23 mouse cellular contexts compared by ENCODE assay signal in the genomic region with DNA sequence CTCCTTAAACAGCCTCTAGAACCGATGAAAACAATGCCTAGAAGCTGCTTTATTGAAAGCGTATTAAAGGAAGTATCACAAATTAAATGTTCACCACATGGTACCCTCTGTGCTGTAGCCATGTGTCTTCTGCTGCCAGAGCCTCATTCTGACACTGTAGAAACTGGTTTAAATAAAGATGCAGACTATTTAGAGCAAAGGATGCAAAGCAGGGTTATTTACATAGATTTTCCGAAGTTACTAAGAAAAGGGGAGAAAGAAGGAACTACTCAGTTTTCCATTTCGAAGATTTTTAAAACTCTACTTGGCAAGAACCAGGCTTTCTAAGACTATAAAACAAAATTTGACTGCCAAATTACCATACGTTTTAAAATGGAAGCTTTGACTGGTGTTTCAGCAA.
DNase-seq lines count a peak whose midpoint lies in the region; ATAC-seq and TF ChIP-seq lines count a peak whose summit lies in the region.
"Had no signal": no experiment of that assay in that cellular context is flagged by ENCODE, and none has a peak within 500 bp of the region (broad histone marks: within the 10 kb centered on the region; RNA-seq: fewer than 3 reads in every experiment).

No protein-coding gene starts in this region.

- no peaks in the 10 kb centered on the region for H3K79me2 ChIP-seq in CH12.LX (replicated peaks; ENCODE audit: control insufficient read depth, extremely low read depth, insufficient read depth, poor library complexity, severe bottlenecking)

- peak; percentile 52; the same call in 1 of the 2 replicates for TF ChIP-seq POLR2A in CH12.LX (IDR thresholded peaks at IDR 0.05; ENCODE audit: low read depth, low read length)

- no peak overlapping the region for H3K27ac ChIP-seq in forebrain, postnatal 0 days (ENCODE audit: low read depth, low read length)
- H3K27ac ChIP-seq in forebrain, embryonic 14.5 days (ENCODE audit: low read depth, low read length): no peak overlapping the region
- H3K27ac ChIP-seq in CH12.LX (ENCODE audit: insufficient read depth, low read depth): peak overlapping the region; percentile 80

- H3K36me3 ChIP-seq in forebrain, postnatal 0 days (ENCODE audit: insufficient read depth): no peaks in the 10 kb centered on the region
- H3K36me3 ChIP-seq in forebrain, embryonic 14.5 days (ENCODE audit: control insufficient read depth, insufficient read depth, low read length): no peaks in the 10 kb centered on the region
- H3K36me3 ChIP-seq in CH12.LX (replicated peaks in 1 of 2; ENCODE audit: control insufficient read depth in 1 of 2, insufficient read depth in 1 of 2, low read length in 1 of 2): no peaks in the 10 kb centered on the region
- H3K36me3 ChIP-seq: G1E had no signal

- no peaks in the 10 kb centered on the region for H3K27me3 ChIP-seq in forebrain, postnatal 0 days (ENCODE audit: insufficient read depth, low read length)
- no peaks in the 10 kb centered on the region for H3K27me3 ChIP-seq in forebrain, embryonic 14.5 days (replicated peaks; ENCODE audit: control insufficient read depth, insufficient read depth, low read length)
- H3K27me3 ChIP-seq in CH12.LX (replicated peaks): no peaks in the 10 kb centered on the region

- H3K4me2 ChIP-seq in forebrain, postnatal 0 days (ENCODE audit: low read depth): no peak overlapping the region
- no peak overlapping the region for H3K4me2 ChIP-seq in forebrain, embryonic 14.5 days (ENCODE audit: low read length)
- peak overlapping the region; percentile 9; the same call in 1 of the 2 replicates for H3K4me2 ChIP-seq in CH12.LX (ENCODE audit: insufficient read depth, low read depth, poor library complexity, severe bottlenecking)

- WGBS in forebrain, postnatal 0 days: 62% methylated on average over 5 of the region's 5 CpGs
- 84% methylated on average over 5 of the region's 5 CpGs for WGBS in forebrain, embryonic 14.5 days

- ATAC-seq in forebrain, postnatal 0 days: peak; percentile 58; the same call in 1 of the 2 replicates
- ATAC-seq in forebrain, embryonic 14.5 days: no peak
- peak; percentile 78 for ATAC-seq in frontal cortex, adult (ENCODE audit: low TSS enrichment)
- ATAC-seq: activated CD4-positive, CD25-positive, alpha-beta regulatory T cell, adult 4 months; CD4-positive, CD25-positive, alpha-beta regulatory T cell, adult 4 months; Patski had no signal

- no peak for DNase-seq in forebrain, postnatal 0 days
- DNase-seq in forebrain, embryonic 14.5 days (ENCODE audit: low spot score): no peak
- no peak for DNase-seq in frontal cortex, adult 2 months (ENCODE audit: extremely low spot score in 1 of 2, low spot score in 1 of 2)
- peak; percentile 74 for DNase-seq in CH12.LX (ENCODE audit: extremely low read depth)
- DNase-seq in brain, adult 2 months (ENCODE audit: low read depth, low spot score): peak; percentile 16
- DNase-seq in heart, adult 18-20 months: no peak
- DNase-seq in ovary, postnatal 36 days (ENCODE audit: low spot score): no peak
- DNase-seq: adrenal gland, adult 2 months; adrenal gland, adult 8-10 months; adrenal gland, postnatal 10 days; adrenal gland, postnatal 14 days; adrenal gland, postnatal 25 days; adrenal gland, postnatal 36 days; B cell, adult 2 months; cerebellum, adult 11 months; cerebellum, adult 11-12 months; cerebellum, adult 18-20 months; cerebellum, adult 2 months had no signal

- in situ Hi-C loops in CH12.LX (cut with MboI; ENCODE audit: low pct_ligation_motif_present, low pct_unique_long_range_greater_than_20kb, low sequenced_read_pairs): loop anchor here (25.0 kb wide), 1 partner anchor 259 kb away; no protein-coding TSS in a partner anchor

- no peaks in the 10 kb centered on the region for H3K9me3 ChIP-seq in forebrain, postnatal 0 days (ENCODE audit: low read length)
- no peaks in the 10 kb centered on the region for H3K9me3 ChIP-seq in forebrain, embryonic 14.5 days (replicated peaks; ENCODE audit: control insufficient read depth, low read length)
- H3K9me3 ChIP-seq in CH12.LX (replicated peaks; ENCODE audit: low read length): no peaks in the 10 kb centered on the region
- H3K9me3 ChIP-seq: G1E had no signal

- H3K9ac ChIP-seq in forebrain, postnatal 0 days: no peak overlapping the region
- H3K9ac ChIP-seq in forebrain, embryonic 14.5 days (ENCODE audit: low read length): no peak overlapping the region
- H3K9ac ChIP-seq in CH12.LX (ENCODE audit: insufficient read depth, low read depth): peak overlapping the region; percentile 33; the same call in 1 of the 2 replicates

- peak; percentile 92 for TF ChIP-seq EP300 in CH12.LX (IDR thresholded peaks at IDR 0.05; ENCODE audit: low read length)

- H3K4me1 ChIP-seq in forebrain, postnatal 0 days (ENCODE audit: insufficient read depth): no peaks in the 10 kb centered on the region
- H3K4me1 ChIP-seq in forebrain, embryonic 14.5 days (ENCODE audit: control insufficient read depth, insufficient read depth, low read length): no peaks in the 10 kb centered on the region; the same call in none of the 2 replicates
- H3K4me1 ChIP-seq in CH12.LX (ENCODE audit: control insufficient read depth in 1 of 2, insufficient read depth in 2 of 2): peaks cover 18 to 67% of the 10 kb centered on the region in 2 experiments

- no peak for TF ChIP-seq CTCF in forebrain, postnatal 0 days (IDR thresholded peaks at IDR 0.05; ENCODE audit: low read depth)
- no peak for TF ChIP-seq CTCF in CH12.LX (conservative IDR thresholded peaks at IDR 0.05 in 1 of 2, IDR thresholded peaks at IDR 0.05 in 1 of 2; ENCODE audit: low read depth in 2 of 2, low read length in 2 of 2)

- no peak overlapping the region for H3K4me3 ChIP-seq in forebrain, postnatal 0 days (ENCODE audit: low read depth, low read length)
- H3K4me3 ChIP-seq in forebrain, embryonic 14.5 days (ENCODE audit: low read depth, low read length): no peak overlapping the region
- no peak overlapping the region for H3K4me3 ChIP-seq in CH12.LX (replicated peaks in 1 of 3; ENCODE audit: low read depth in 2 of 3, low read length in 2 of 3, poor library complexity in 1 of 3)

- dilution Hi-C loops in CH12.LX (cut with MboI; ENCODE audit: extremely low pct_ligation_motif_present, extremely low pct_unique_long_range_greater_than_20kb, low sequenced_read_pairs): no loop called here

- TF ChIP-seq RAD21 in CH12.LX (IDR thresholded peaks at IDR 0.05; ENCODE audit: low read depth, low read length): no peak

TF ChIP-seq in CH12.LX, 34 proteins besides CTCF, POLR2A, EP300 and RAD21 (continues in another document):
- TF ChIP-seq ZNF384 (IDR thresholded peaks at IDR 0.05; ENCODE audit: low read depth, low read length): no peak
- TF ChIP-seq NELFE (IDR thresholded peaks at IDR 0.05; ENCODE audit: low read depth, low read length): 0 out of 2 replicates have a peak, but pooled peaks have one; percentile 16
- peak; percentile 47; the same call in 1 of the 2 replicates for TF ChIP-seq MXI1 (IDR thresholded peaks at IDR 0.05; ENCODE audit: low read depth, low read length)
- no peak; the same call in 1 of the 2 replicates for TF ChIP-seq USF2 (conservative IDR thresholded peaks at IDR 0.05; ENCODE audit: low read depth, low read length)
- peak; percentile 66; the same call in 1 of the 2 replicates for TF ChIP-seq JUN (IDR thresholded peaks at IDR 0.05; ENCODE audit: insufficient read depth, low read depth, low read length)
- no peak for TF ChIP-seq SMC3 (IDR thresholded peaks at IDR 0.05; ENCODE audit: low read depth, low read length)
- no peak for TF ChIP-seq PAX5 (IDR thresholded peaks at IDR 0.05; ENCODE audit: low read length)
- peak; percentile 99 for TF ChIP-seq MYC (IDR thresholded peaks at IDR 0.05; ENCODE audit: low read depth, low read length)
- TF ChIP-seq ETS1 (conservative IDR thresholded peaks at IDR 0.05; ENCODE audit: low read depth, low read length): peak; percentile 85
- no peak for TF ChIP-seq SIN3A (IDR thresholded peaks at IDR 0.05; ENCODE audit: low read length)
- no peak for TF ChIP-seq NRF1 (IDR thresholded peaks at IDR 0.05; ENCODE audit: low read depth, low read length)
- no peak for TF ChIP-seq ZKSCAN1 (IDR thresholded peaks at IDR 0.05; ENCODE audit: borderline replicate concordance, low read depth, low read length)
- TF ChIP-seq MEF2A (IDR thresholded peaks at IDR 0.05; ENCODE audit: borderline replicate concordance, low read depth, low read length): peak; percentile 98
- no peak for TF ChIP-seq CHD2 (IDR thresholded peaks at IDR 0.05; ENCODE audit: low read length)
- peak; percentile 83 for TF ChIP-seq IRF4 (IDR thresholded peaks at IDR 0.05; ENCODE audit: low read depth, low read length)
- TF ChIP-seq USF1 (IDR thresholded peaks at IDR 0.05; ENCODE audit: low read depth, low read length): no peak
- no peak for TF ChIP-seq UBTF (IDR thresholded peaks at IDR 0.05; ENCODE audit: low read depth, low read length)
- no peak for TF ChIP-seq RCOR1 (conservative IDR thresholded peaks at IDR 0.05; ENCODE audit: low read depth, low read length)
- no peak for TF ChIP-seq GABPA (IDR thresholded peaks at IDR 0.05; ENCODE audit: insufficient replicate concordance, low read depth, low read length)
- TF ChIP-seq JUND (conservative IDR thresholded peaks at IDR 0.05; ENCODE audit: low read depth, low read length): peak; percentile 78
- peak; percentile 95 for TF ChIP-seq MAX (IDR thresholded peaks at IDR 0.05; ENCODE audit: low read length)
- TF ChIP-seq MAFK (IDR thresholded peaks at IDR 0.05; ENCODE audit: insufficient replicate concordance, low read length): peak; percentile 57; the same call in 1 of the 2 replicates
- no peak for TF ChIP-seq POLR2AphosphoS2 (IDR thresholded peaks at IDR 0.05; ENCODE audit: low read depth, low read length)
- no peak for TF ChIP-seq ELF1 (IDR thresholded peaks at IDR 0.05; ENCODE audit: low read depth, low read length)
- no peak for TF ChIP-seq ZMIZ1 (IDR thresholded peaks at IDR 0.05; ENCODE audit: low read depth, low read length)
- TF ChIP-seq HCFC1 (IDR thresholded peaks at IDR 0.05; ENCODE audit: low read depth, low read length): no peak; the same call in 1 of the 2 replicates
- no peak for TF ChIP-seq KAT2A (IDR thresholded peaks at IDR 0.05; ENCODE audit: insufficient replicate concordance, low read length)
- 0 out of 2 replicates have a peak, but pooled peaks have one; percentile 21 for TF ChIP-seq CHD1 (IDR thresholded peaks at IDR 0.05; ENCODE audit: low read depth, low read length)
- peak; percentile 59; the same call in 1 of the 2 replicates for TF ChIP-seq TCF12 (IDR thresholded peaks at IDR 0.05; ENCODE audit: low read depth, low read length)
- peak; percentile 56 for TF ChIP-seq BHLHE40 (IDR thresholded peaks at IDR 0.05; ENCODE audit: low read depth, low read length)
- no peak for TF ChIP-seq MAZ (IDR thresholded peaks at IDR 0.05; ENCODE audit: low read depth, low read length)
- TF ChIP-seq E2F4 (IDR thresholded peaks at IDR 0.05; ENCODE audit: insufficient replicate concordance, low read depth, low read length): 0 out of 2 replicates have a peak, but pooled peaks have one; percentile 46
- TF ChIP-seq TBP (conservative IDR thresholded peaks at IDR 0.05; ENCODE audit: low read depth, low read length): peak; percentile 93

Comparison
In these comparisons a context has a peak if more than half of its experiments do, and no peak if none do; other contexts are left out.
1. DNase-seq: peak in CH12.LX (single experiment) and brain, adult 2 months (single experiment); none in forebrain, postnatal 0 days (single experiment), forebrain, embryonic 14.5 days (single experiment), frontal cortex, adult 2 months (0 of 2), heart, adult 18-20 months (0 of 2) and ovary, postnatal 36 days (single experiment).